Mouse (Mus musculus): ENCODE results near the gene Farsb.

Gene Farsb

GRCm38 (mm10) chr1:78483430-78483829, 5.3 kb downstream of the Farsb start:
- no peak for DNase-seq

GRCm38 (mm10) chr1:78472441-78472840, 16.3 kb downstream of the Farsb start:
- DNase-seq = no peak

GRCm38 (mm10) chr1:78454659-78455058, 34.0 kb downstream of the Farsb start:
- DNase-seq = peak; percentile 56

- DNase-seq = no peak
These were observed 34.8 kb downstream of the Farsb start for GRCm38 (mm10) chr1:78453886-78454285.

- no peak for DNase-seq
These were observed 36.2 kb downstream of the Farsb start for GRCm38 (mm10) chr1:78452544-78452943.

- no peak for DNase-seq
These were observed 37.4 kb downstream of the Farsb start for GRCm38 (mm10) chr1:78451070-78451854.

- DNase-seq = no peak
These were observed 40.6 kb downstream of the Farsb start for GRCm38 (mm10) chr1:78448091-78448490.

- DNase-seq = no peak
These were observed 42.0 kb downstream of the Farsb start for GRCm38 (mm10) chr1:78446742-78447141.

GRCm38 (mm10) chr1:78446232-78446631, 42.5 kb downstream of the Farsb start:
- DNase-seq = peak; percentile 71

GRCm38 (mm10) chr1:78443056-78443455, 45.6 kb downstream of the Farsb start:
- no peak for DNase-seq

- peak; percentile 85 for DNase-seq
These were observed 48.0 kb downstream of the Farsb start for GRCm38 (mm10) chr1:78440716-78441115.

- no peak for DNase-seq
These were observed 51.5 kb downstream of the Farsb start for GRCm38 (mm10) chr1:78437150-78437549.

GRCm38 (mm10) chr1:78436445-78436844, 52.3 kb downstream of the Farsb start:
- DNase-seq = no peak

- DNase-seq = no peak
These were observed 52.7 kb downstream of the Farsb start for GRCm38 (mm10) chr1:78435967-78436366.

GRCm38 (mm10) chr1:78433472-78433871, 55.2 kb downstream of the Farsb start:
- no peak for DNase-seq

- DNase-seq = no peak
These were observed 59.8 kb downstream of the Farsb start for GRCm38 (mm10) chr1:78428851-78429250.

GRCm38 (mm10) chr1:78426841-78427240, 61.9 kb downstream of the Farsb start:
- DNase-seq = no peak

- DNase-seq = no peak
These were observed 62.6 kb downstream of the Farsb start for GRCm38 (mm10) chr1:78425793-78426700.

- DNase-seq = no peak
These were observed 63.4 kb downstream of the Farsb start for GRCm38 (mm10) chr1:78425309-78425708.

GRCm38 (mm10) chr1:78424848-78425247, 63.8 kb downstream of the Farsb start:
- no peak for DNase-seq

GRCm38 (mm10) chr1:78422576-78422975, 66.1 kb downstream of the Farsb start:
- DNase-seq = no peak

GRCm38 (mm10) chr1:78421749-78422148, 66.9 kb downstream of the Farsb start:
- DNase-seq = no peak

GRCm38 (mm10) chr1:78420271-78420670, 68.4 kb downstream of the Farsb start:
- no peak for DNase-seq

- DNase-seq = peak; percentile 78
These were observed 69.1 kb downstream of the Farsb start for GRCm38 (mm10) chr1:78419593-78419992.

All from kidney, adult 9 months (tissue).